Mouse (Mus musculus) spleen, adult 2 months (tissue): ENCODE measurements around the gene Dnah2.

Experiments used
- CTCF ChIP-seq: fragments of 200-500 bp; IDR thresholded peaks from 2 replicates; pipeline ENCODE4 v1.5.1; 2011; ENCODE audit warnings: mild to moderate bottlenecking, inconsistent platforms; ENCODE audit not compliant: insufficient read depth, insufficient read length, insufficient replicate concordance; ENCODE audit errors: extremely low read depth
- POLR2A ChIP-seq: fragments of 200-500 bp; IDR thresholded peaks from 2 replicates; pipeline ENCODE4 v1.6.1; 2011; ENCODE audit warnings: low read depth, low read length, inconsistent platforms

GRCm38 (mm10) chr11:69534990-69535389 lies 13.9 kb downstream of the Dnah2 start:
- TF ChIP-seq POLR2A, result no peak
- TF ChIP-seq CTCF, result no peak
